Mouse (Mus musculus) MEL (cell line): Measurements from ENCODE around the gene Elmsan1. TPM values are rescaled to one million over a fixed set of nuclear protein-coding genes. Genes with fewer than 3 reads are reported as not detected.

Experiments used
- DNase-seq: peaks from one replicate; pipeline ENCODE4 v3.0.0; 2011; ENCODE audit warnings: low read depth, low spot score
- H3K27ac ChIP-seq: 2 replicates; pipeline ENCODE4 v1.5.1; 2012; ENCODE audit warnings: low read depth, mild to moderate bottlenecking, control low read depth, low read length, moderate library complexity; ENCODE audit not compliant: control insufficient read depth
- H3K27me3 ChIP-seq, 2 experiments: fragments of 150-350 bp in 1 of 2; sonication (generic) in 1 of 2; 2 replicates each; pipeline ENCODE4 v1.6.1; 2012; ENCODE audit warnings: low read length in 2 of 2, mild to moderate bottlenecking in 2 of 2, improper control_type of control experiment in 1 of 2, moderate library complexity in 1 of 2; ENCODE audit not compliant: insufficient read depth in 2 of 2, control insufficient read depth in 1 of 2
- H3K36me3 ChIP-seq, 2 experiments: 2 replicates each; pipeline ENCODE4 v1.6.1; 2012 to 2014; ENCODE audit warnings: low read length in 2 of 2, improper control_type of control experiment in 1 of 2, inconsistent platforms in 1 of 2, mild to moderate bottlenecking in 1 of 2; ENCODE audit not compliant: insufficient read depth in 2 of 2, control insufficient read depth in 1 of 2
- H3K4me1 ChIP-seq, 2 experiments: fragments of 150-350 bp in 1 of 2; sonication (generic) in 1 of 2; 2 replicates each; pipeline ENCODE4 v1.6.1; 2012; ENCODE audit warnings: low read length in 2 of 2, improper control_type of control experiment in 1 of 2, mild to moderate bottlenecking in 1 of 2; ENCODE audit not compliant: insufficient read depth in 2 of 2, control insufficient read depth in 1 of 2
- H3K4me3 ChIP-seq, 2 experiments: fragments of 150-350 bp in 1 of 2; sonication (generic) in 1 of 2; 2 replicates each; pipeline ENCODE4 v1.5.1; 2012; ENCODE audit warnings: low read depth in 2 of 2, low read length in 2 of 2, mild to moderate bottlenecking in 2 of 2, moderate library complexity in 2 of 2, control low read depth in 1 of 2, improper control_type of control experiment in 1 of 2; ENCODE audit not compliant: control insufficient read depth in 1 of 2, insufficient read depth in 1 of 2
- H3K79me2 ChIP-seq: 2 replicates; pipeline ENCODE4 v1.6.1; 2012; ENCODE audit warnings: mild to moderate bottlenecking, low read length, moderate library complexity; ENCODE audit not compliant: control insufficient read depth, poor library complexity, insufficient read depth
- H3K9ac ChIP-seq: 2 replicates; pipeline ENCODE4 v1.6.1; 2012; ENCODE audit warnings: low read depth, mild to moderate bottlenecking, control low read depth, low read length, moderate library complexity; ENCODE audit not compliant: control insufficient read depth, poor library complexity, severe bottlenecking
- H3K9me3 ChIP-seq: fragments of 150-350 bp; sonication (generic); replicated peaks from 2 replicates; pipeline ENCODE4 v1.6.1; 2012; ENCODE audit warnings: mild to moderate bottlenecking, low read length, improper control_type of control experiment, moderate library complexity; ENCODE audit not compliant: insufficient read depth
- BHLHE40 ChIP-seq: IDR thresholded peaks from 2 replicates; pipeline ENCODE4 v1.6.1; 2012; ENCODE audit warnings: low read depth, mild to moderate bottlenecking, inconsistent platforms, low read length, improper control_type of control experiment, borderline replicate concordance
- CHD1 ChIP-seq: IDR thresholded peaks from 2 replicates; pipeline ENCODE4 v1.6.1; 2012; ENCODE audit warnings: low read depth, mild to moderate bottlenecking, inconsistent platforms, low read length, improper control_type of control experiment
- HCFC1 ChIP-seq: IDR thresholded peaks from 2 replicates; pipeline ENCODE4 v1.6.1; 2012; ENCODE audit warnings: low read depth, mild to moderate bottlenecking, inconsistent platforms, low read length, improper control_type of control experiment, moderate library complexity
- JUND ChIP-seq: IDR thresholded peaks from 2 replicates; pipeline ENCODE4 v1.6.1; 2011; ENCODE audit warnings: low read depth, mild to moderate bottlenecking, improper control_type of control experiment, low read length
- MYC ChIP-seq: IDR thresholded peaks from 2 replicates; pipeline ENCODE4 v1.6.1; 2011; ENCODE audit warnings: low read depth, mild to moderate bottlenecking, low read length, improper control_type of control experiment, moderate library complexity
- NRF1 ChIP-seq: IDR thresholded peaks from 2 replicates; pipeline ENCODE4 v1.6.1; 2014; ENCODE audit warnings: low read depth, mild to moderate bottlenecking, inconsistent platforms, low read length, improper control_type of control experiment, moderate library complexity; ENCODE audit not compliant: poor library complexity, insufficient read depth, severe bottlenecking
- POLR2A ChIP-seq, 2 experiments: IDR thresholded peaks; 2 replicates each; pipeline ENCODE4 v1.6.1; 2011 to 2012; ENCODE audit warnings: low read length in 2 of 2, mild to moderate bottlenecking in 2 of 2, control low read depth in 1 of 2, improper control_type of control experiment in 1 of 2, low read depth in 1 of 2, moderate library complexity in 1 of 2; ENCODE audit not compliant: control insufficient read depth in 1 of 2, insufficient read depth in 1 of 2, poor library complexity in 1 of 2
- POLR2AphosphoS2 ChIP-seq: IDR thresholded peaks from 2 replicates; pipeline ENCODE4 v1.6.1; 2011; ENCODE audit warnings: low read length, improper control_type of control experiment
- POLR2AphosphoS5 ChIP-seq: IDR thresholded peaks from 2 replicates; pipeline ENCODE4 v1.6.1; 2012; ENCODE audit warnings: low read depth, borderline replicate concordance, mild to moderate bottlenecking, inconsistent platforms, low read length, moderate library complexity, mixed read lengths
- RCOR1 ChIP-seq: IDR thresholded peaks from 2 replicates; pipeline ENCODE4 v1.6.1; 2012; ENCODE audit warnings: low read depth, mild to moderate bottlenecking, inconsistent platforms, low read length, improper control_type of control experiment
- USF1 ChIP-seq: IDR thresholded peaks from 2 replicates; pipeline ENCODE4 v1.6.1; 2014; ENCODE audit warnings: low read depth, mild to moderate bottlenecking, inconsistent platforms, low read length, improper control_type of control experiment, moderate library complexity
- ZC3H11A ChIP-seq: IDR thresholded peaks from 2 replicates; pipeline ENCODE4 v1.6.1; 2012; ENCODE audit warnings: low read depth, mild to moderate bottlenecking, inconsistent platforms, low read length, improper control_type of control experiment
- polyA plus RNA-seq, 2 experiments: library from polyadenylated mRNA; stranded (reverse) in 1 of 2; unstranded in 1 of 2; fragments of >175 nt in 1 of 2; fragments of >200 nt in 1 of 2; gene quantifications; 2 replicates each; pipeline versions ENCODE4 v1.2.1 to v1.2.4; 2012; ENCODE audit warnings: low replicate concordance in 2 of 2, low read depth in 1 of 2; ENCODE audit not compliant: insufficient read length in 2 of 2, insufficient read depth in 1 of 2, missing spikeins in 1 of 2
- total RNA-seq: library from RNA; depleted of rRNA; stranded (reverse); fragments of 300-350 nt; gene quantifications from 2 replicates; pipeline ENCODE4 v1.2.3, GENCODE M21; 2012

Gene Elmsan1
- total and polyA plus RNA-seq, 3 experiments = 7.7 to 25.3 TPM; not detected in 1

DNA sequence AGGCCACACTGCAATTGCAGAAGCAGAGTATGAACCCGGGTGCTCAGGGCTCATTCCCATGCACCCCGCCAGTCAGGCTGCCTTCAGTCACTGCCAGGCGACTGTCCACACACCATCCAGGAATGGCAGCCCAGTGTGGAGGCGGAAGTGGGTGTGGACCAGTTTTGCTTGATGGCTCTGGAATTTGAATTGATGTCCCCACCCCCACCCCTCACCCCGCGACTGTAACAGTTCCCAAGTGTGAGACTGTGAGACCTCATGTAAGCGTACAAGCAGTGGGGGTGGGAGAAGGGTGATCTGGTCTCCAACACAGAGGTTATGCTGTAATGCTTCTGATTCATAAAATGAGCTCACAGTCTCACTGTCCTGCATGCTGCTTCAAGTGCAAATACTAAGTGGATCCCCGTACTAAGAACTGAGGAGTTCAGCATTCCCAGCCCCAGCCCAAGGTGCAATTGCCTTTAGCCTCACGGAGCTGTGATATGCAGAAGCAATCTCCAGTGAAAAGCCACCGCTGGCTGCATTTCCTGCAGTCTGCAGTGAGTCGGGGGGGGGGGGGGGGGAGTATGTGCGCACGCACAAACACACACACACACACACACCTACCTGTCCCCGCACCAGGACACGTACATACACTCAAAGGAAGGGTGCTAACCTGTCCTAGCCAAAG is 28.4 kb downstream of the Elmsan1 start:
- H3K36me3 ChIP-seq = peaks cover 4 to 19% of the 10 kb centered on the region in 2 experiments
- no peak overlapping the region for H3K27ac ChIP-seq
- H3K9me3 ChIP-seq = no peaks in the 10 kb centered on the region
- peaks cover 92% of the 10 kb centered on the region for H3K79me2 ChIP-seq
- TF ChIP-seq BHLHE40 (no peak), HCFC1 (no peak), JUND (no peak), ZC3H11A (no peak), NRF1 (no peak), POLR2A (IDR thresholded peaks at IDR 0.05; ENCODE audit: control insufficient read depth in 1 of 2, insufficient read depth in 1 of 2, low read depth in 1 of 2, low read length in 2 of 2, poor library complexity in 1 of 2) (no peak), POLR2AphosphoS5 (no peak), POLR2AphosphoS2 (no peak), MYC (no peak), CHD1 (no peak), USF1 (no peak), RCOR1 (no peak)
- no peak overlapping the region for H3K4me3 ChIP-seq
- peaks cover 9 to 32% of the 10 kb centered on the region in 2 experiments for H3K4me1 ChIP-seq
- H3K9ac ChIP-seq = no peak overlapping the region
- no peaks in the 10 kb centered on the region for H3K27me3 ChIP-seq
- DNase-seq = no peak

DNA sequence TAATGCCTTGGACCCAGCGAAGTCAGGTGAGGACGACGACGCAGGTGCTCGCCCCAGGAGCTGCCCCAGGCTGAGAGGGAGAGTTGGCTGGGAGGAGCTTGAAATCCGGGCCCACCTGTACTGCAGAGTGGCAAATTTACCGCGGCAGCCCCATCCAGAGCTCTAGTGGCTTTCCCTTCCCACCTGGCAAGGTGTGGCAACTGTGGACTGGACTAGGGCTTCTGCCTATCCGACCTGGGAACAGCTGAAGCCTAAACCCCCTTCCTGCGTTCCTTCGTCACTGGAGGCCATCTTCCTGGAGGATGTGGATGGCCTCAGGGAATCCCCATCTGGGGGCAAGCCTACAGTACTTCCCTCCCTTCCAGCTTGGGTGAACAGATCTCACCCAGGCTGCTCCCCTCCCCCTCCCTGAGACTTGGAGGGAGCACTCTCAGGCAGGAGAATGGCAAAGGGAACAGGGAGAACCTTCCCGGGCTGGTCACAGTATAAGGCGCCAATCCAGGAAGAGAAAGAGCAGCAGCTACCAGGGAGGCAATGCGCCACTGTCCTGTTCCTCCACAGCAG is 29.7 kb downstream of the Elmsan1 start:
- H3K27ac ChIP-seq = no peak overlapping the region
- H3K79me2 ChIP-seq = peaks cover 95% of the 10 kb centered on the region
- no peaks in the 10 kb centered on the region for H3K27me3 ChIP-seq
- H3K4me3 ChIP-seq = no peak overlapping the region
- no peaks in the 10 kb centered on the region for H3K9me3 ChIP-seq
- H3K36me3 ChIP-seq = peaks cover 4 to 10% of the 10 kb centered on the region in 2 experiments
- H3K4me1 ChIP-seq = peaks cover 6 to 23% of the 10 kb centered on the region in 2 experiments
- no peak overlapping the region for H3K9ac ChIP-seq
- no peak for DNase-seq
- TF ChIP-seq NRF1 = no peak
